Mouse (Mus musculus) E14TG2a.4 (cell line): ENCODE measurements around the gene Rapgef1.

Experiments used
- CTCF ChIP-seq: conservative IDR thresholded peaks from 2 replicates; pipeline ENCODE4 v1.5.1; 2014; ENCODE audit warnings: low read length
- NANOG ChIP-seq: IDR thresholded peaks from 2 replicates; pipeline ENCODE4 v1.6.1; 2014; ENCODE audit warnings: borderline replicate concordance, low read length, mixed read lengths

DNA sequence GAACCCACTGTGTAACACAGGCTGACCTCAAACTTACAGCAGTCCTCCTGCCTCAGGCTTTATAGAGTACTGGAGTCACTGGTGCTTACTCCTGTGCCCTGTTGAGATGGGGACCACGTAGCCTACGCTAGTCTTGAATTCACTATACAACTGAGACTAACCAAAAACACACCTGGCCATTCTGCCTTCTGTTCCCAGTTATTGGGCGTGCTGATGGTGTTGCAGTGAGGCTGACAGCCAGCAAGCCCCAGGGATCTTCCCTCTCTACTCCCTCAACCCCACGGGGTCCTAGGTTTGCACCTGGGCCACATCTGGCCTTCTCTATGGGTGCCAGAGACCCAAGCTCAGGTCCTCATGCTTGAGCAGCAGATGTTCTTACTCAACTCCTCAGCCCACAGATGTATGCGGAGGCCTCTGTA is 9.3 kb downstream of the Rapgef1 start:
- no peak for TF ChIP-seq CTCF
- TF ChIP-seq NANOG, result no peak
